In genomic region chr14:62873820-62874219, GRCm38 (mm10) we compare ENCODE assay signal across 24 mouse cellular contexts. TPM values are rescaled to one million over a fixed set of nuclear protein-coding genes. Genes with fewer than 3 reads are reported as not detected.
DNase-seq lines count a peak whose midpoint lies in the region; ATAC-seq lines count a peak whose summit lies in the region.
"Had no signal": no experiment of that assay in that cellular context is flagged by ENCODE, and none has a peak within 500 bp of the region (broad histone marks: within the 10 kb centered on the region; RNA-seq: fewer than 3 reads in every experiment).

No protein-coding gene starts in this region.

- peak; percentile 18; the same call in 1 of the 2 replicates for ATAC-seq in forebrain, embryonic 14.5 days
- no peak for ATAC-seq in forebrain, embryonic 16.5 days
- peak; percentile 39 for ATAC-seq in midbrain, embryonic 12.5 days (ENCODE audit: low FRiP score, low read depth)
- ATAC-seq in midbrain, embryonic 16.5 days: no peak
- peak; percentile 8; the same call in 1 of the 2 replicates for ATAC-seq in hindbrain, embryonic 14.5 days (ENCODE audit: low FRiP score)
- ATAC-seq in neural tube, embryonic 15.5 days (ENCODE audit: low FRiP score): peak; percentile 53; the same call in 1 of the 2 replicates
- ATAC-seq: Patski had no signal

- no peak overlapping the region for H3K9ac ChIP-seq in forebrain, embryonic 14.5 days (ENCODE audit: low read length)
- no peak overlapping the region for H3K9ac ChIP-seq in forebrain, embryonic 16.5 days (replicated peaks; ENCODE audit: low read depth, low read length)
- H3K9ac ChIP-seq in midbrain, embryonic 12.5 days (replicated peaks): no peak overlapping the region
- H3K9ac ChIP-seq in midbrain, embryonic 16.5 days (ENCODE audit: low read depth, low read length): no peak overlapping the region
- no peak overlapping the region for H3K9ac ChIP-seq in hindbrain, embryonic 14.5 days
- no peak overlapping the region for H3K9ac ChIP-seq in neural tube, embryonic 15.5 days (replicated peaks)
- H3K9ac ChIP-seq: embryonic facial prominence, embryonic 12.5 days; kidney, embryonic 15.5 days; liver, embryonic 13.5 days; stomach, embryonic 15.5 days had no signal

- no peak for DNase-seq in forebrain, embryonic 14.5 days (ENCODE audit: low spot score)
- no peak for DNase-seq in hindbrain, embryonic 14.5 days (ENCODE audit: low spot score)
- DNase-seq in frontal cortex, postnatal 14 days (ENCODE audit: low spot score in 2 of 2): no peak
- DNase-seq: adrenal gland, postnatal 36 days; B cell, adult 2 months; cerebellum, adult 11 months; cerebellum, postnatal 10 days; kidney, adult 11 months; liver, embryonic 13.5 days; lung, adult 2 months; lung, postnatal 14 days; thymus, postnatal 36 days had no signal

- no peak overlapping the region for H3K4me3 ChIP-seq in forebrain, embryonic 14.5 days (ENCODE audit: low read depth, low read length)
- H3K4me3 ChIP-seq in forebrain, embryonic 16.5 days (replicated peaks; ENCODE audit: low read length): no peak overlapping the region
- no peak overlapping the region for H3K4me3 ChIP-seq in midbrain, embryonic 12.5 days
- no peak overlapping the region for H3K4me3 ChIP-seq in midbrain, embryonic 16.5 days (ENCODE audit: low read depth, low read length)
- no peak overlapping the region for H3K4me3 ChIP-seq in hindbrain, embryonic 14.5 days (replicated peaks; ENCODE audit: low read length)
- no peak overlapping the region for H3K4me3 ChIP-seq in neural tube, embryonic 15.5 days (replicated peaks)
- H3K4me3 ChIP-seq: embryonic facial prominence, embryonic 12.5 days; kidney, embryonic 15.5 days; left cerebral cortex, adult 2 months; liver, embryonic 13.5 days; stomach, embryonic 15.5 days had no signal

- H3K9me3 ChIP-seq in forebrain, embryonic 14.5 days (replicated peaks; ENCODE audit: control insufficient read depth, low read length): no peaks in the 10 kb centered on the region; the same call in 1 of the 2 replicates
- H3K9me3 ChIP-seq in forebrain, embryonic 16.5 days (ENCODE audit: control insufficient read depth, low read length): peaks cover 6% of the 10 kb centered on the region; the same call in 1 of the 2 replicates
- peaks cover 8% of the 10 kb centered on the region for H3K9me3 ChIP-seq in midbrain, embryonic 12.5 days
- H3K9me3 ChIP-seq in midbrain, embryonic 16.5 days (replicated peaks; ENCODE audit: control insufficient read depth, low read length, poor library complexity, severe bottlenecking): peaks cover 4% of the 10 kb centered on the region; the same call in 1 of the 2 replicates
- peaks cover 5% of the 10 kb centered on the region; the same call in 1 of the 2 replicates for H3K9me3 ChIP-seq in hindbrain, embryonic 14.5 days (ENCODE audit: control insufficient read depth, low read length)
- H3K9me3 ChIP-seq in neural tube, embryonic 15.5 days (replicated peaks): peaks cover 3% of the 10 kb centered on the region; the same call in 1 of the 2 replicates
- H3K9me3 ChIP-seq: G1E; liver, embryonic 13.5 days; stomach, embryonic 15.5 days had no signal

- peaks cover 6% of the 10 kb centered on the region; the same call in 1 of the 2 replicates for H3K4me1 ChIP-seq in forebrain, embryonic 14.5 days (ENCODE audit: control insufficient read depth, insufficient read depth, low read length)
- H3K4me1 ChIP-seq in forebrain, embryonic 16.5 days (replicated peaks; ENCODE audit: control insufficient read depth, insufficient read depth, low read length): peaks cover 7% of the 10 kb centered on the region; the same call in 1 of the 2 replicates
- H3K4me1 ChIP-seq in midbrain, embryonic 12.5 days: peaks cover 23% of the 10 kb centered on the region
- peaks cover 8% of the 10 kb centered on the region; the same call in 1 of the 2 replicates for H3K4me1 ChIP-seq in midbrain, embryonic 16.5 days (ENCODE audit: control insufficient read depth, insufficient read depth, low read length)
- H3K4me1 ChIP-seq in hindbrain, embryonic 14.5 days (replicated peaks; ENCODE audit: control insufficient read depth, insufficient read depth, low read length): peaks cover 15% of the 10 kb centered on the region
- peaks cover 10% of the 10 kb centered on the region for H3K4me1 ChIP-seq in neural tube, embryonic 15.5 days

- no peaks in the 10 kb centered on the region for H3K27me3 ChIP-seq in forebrain, embryonic 14.5 days (replicated peaks; ENCODE audit: control insufficient read depth, insufficient read depth, low read length)
- no peaks in the 10 kb centered on the region for H3K27me3 ChIP-seq in forebrain, embryonic 16.5 days (replicated peaks; ENCODE audit: control insufficient read depth, insufficient read depth, low read length)
- no peaks in the 10 kb centered on the region for H3K27me3 ChIP-seq in midbrain, embryonic 12.5 days
- no peaks in the 10 kb centered on the region for H3K27me3 ChIP-seq in midbrain, embryonic 16.5 days (ENCODE audit: control insufficient read depth, insufficient read depth, low read depth, low read length)
- no peaks in the 10 kb centered on the region for H3K27me3 ChIP-seq in hindbrain, embryonic 14.5 days (ENCODE audit: control insufficient read depth, insufficient read depth, low read length)
- H3K27me3 ChIP-seq in neural tube, embryonic 15.5 days (replicated peaks): no peaks in the 10 kb centered on the region
- H3K27me3 ChIP-seq: CH12.LX; embryonic facial prominence, embryonic 12.5 days; kidney, embryonic 15.5 days; liver, embryonic 13.5 days; Patski; stomach, embryonic 15.5 days had no signal

- H3K4me2 ChIP-seq in forebrain, embryonic 14.5 days (ENCODE audit: low read length): no peak overlapping the region; the same call in 1 of the 2 replicates
- no peak overlapping the region for H3K4me2 ChIP-seq in forebrain, embryonic 16.5 days (ENCODE audit: low read length)
- H3K4me2 ChIP-seq in midbrain, embryonic 12.5 days (replicated peaks): no peak overlapping the region
- no peak overlapping the region for H3K4me2 ChIP-seq in midbrain, embryonic 16.5 days (ENCODE audit: low read length)
- no peak overlapping the region for H3K4me2 ChIP-seq in hindbrain, embryonic 14.5 days (replicated peaks)
- H3K4me2 ChIP-seq in neural tube, embryonic 15.5 days: no peak overlapping the region
- H3K4me2 ChIP-seq: embryonic facial prominence, embryonic 12.5 days; heart, embryonic 11.5 days; kidney, embryonic 15.5 days; liver, embryonic 13.5 days; stomach, embryonic 15.5 days had no signal

- 8% methylated on average over 4 of the region's 4 CpGs for WGBS in forebrain, embryonic 14.5 days
- 8% methylated on average over 4 of the region's 4 CpGs for WGBS in forebrain, embryonic 16.5 days
- WGBS in midbrain, embryonic 12.5 days: 31% methylated on average over 4 of the region's 4 CpGs
- WGBS in midbrain, embryonic 16.5 days: 16% methylated on average over 4 of the region's 4 CpGs
- 33% methylated on average over 4 of the region's 4 CpGs for WGBS in hindbrain, embryonic 14.5 days
- 22% methylated on average over 4 of the region's 4 CpGs for WGBS in neural tube, embryonic 15.5 days

- H3K36me3 ChIP-seq in forebrain, embryonic 14.5 days (ENCODE audit: control insufficient read depth, insufficient read depth, low read length): no peaks in the 10 kb centered on the region
- H3K36me3 ChIP-seq in forebrain, embryonic 16.5 days (ENCODE audit: control insufficient read depth, insufficient read depth): no peaks in the 10 kb centered on the region
- 0 out of 2 replicates have a peak, but pooled peaks cover 5% of the 10 kb centered on the region for H3K36me3 ChIP-seq in midbrain, embryonic 12.5 days
- no peaks in the 10 kb centered on the region for H3K36me3 ChIP-seq in midbrain, embryonic 16.5 days (ENCODE audit: control insufficient read depth, insufficient read depth, low read length)
- H3K36me3 ChIP-seq in hindbrain, embryonic 14.5 days (replicated peaks; ENCODE audit: control insufficient read depth, insufficient read depth): no peaks in the 10 kb centered on the region
- H3K36me3 ChIP-seq in neural tube, embryonic 15.5 days: no peaks in the 10 kb centered on the region
- H3K36me3 ChIP-seq: embryonic facial prominence, embryonic 12.5 days; G1E; liver, embryonic 13.5 days; stomach, embryonic 15.5 days had no signal

- H3K27ac ChIP-seq in forebrain, embryonic 14.5 days (ENCODE audit: low read depth, low read length): no peak overlapping the region
- H3K27ac ChIP-seq in forebrain, embryonic 16.5 days (ENCODE audit: low read length): no peak overlapping the region
- H3K27ac ChIP-seq in midbrain, embryonic 12.5 days (replicated peaks): peak overlapping the region; percentile 64
- no peak overlapping the region for H3K27ac ChIP-seq in midbrain, embryonic 16.5 days (ENCODE audit: low read length)
- H3K27ac ChIP-seq in hindbrain, embryonic 14.5 days: peak overlapping the region; percentile 49; the same call in 1 of the 2 replicates
- H3K27ac ChIP-seq in neural tube, embryonic 15.5 days (replicated peaks): no peak overlapping the region
- H3K27ac ChIP-seq: embryonic facial prominence, embryonic 12.5 days; kidney, embryonic 15.5 days; left cerebral cortex, adult 2 months; liver, embryonic 13.5 days; stomach, embryonic 15.5 days had no signal

RNA-seq across cellular contexts. Expression of gene Wdfy2, which starts 36.3 kb away (rescaled TPM):
- polyA plus RNA-seq in forebrain, embryonic 14.5 days (2014; fragmentation: Nextera tagmentation; extraction: Ambion mirVana): 9.2 and 10.0 TPM in 2 replicates
- polyA plus RNA-seq in forebrain, embryonic 16.5 days (2015; fragmentation: Nextera tagmentation; extraction: Ambion mirVana): 8.9 and 11.0 TPM in 2 replicates
- 15.6 and 16.2 TPM in 2 replicates for polyA plus RNA-seq in midbrain, embryonic 12.5 days (2016; fragmentation: Nextera tagmentation; extraction: Ambion mirVana)
- 8.4 and 8.8 TPM in 2 replicates for polyA plus RNA-seq in midbrain, embryonic 16.5 days (2015; fragmentation: Nextera tagmentation; extraction: Ambion mirVana)
- polyA plus RNA-seq in hindbrain, embryonic 14.5 days (2014; fragmentation: Nextera tagmentation; extraction: Ambion mirVana): 11.0 and 12.0 TPM in 2 replicates
- polyA plus RNA-seq in neural tube, embryonic 15.5 days (2015; fragmentation: Nextera tagmentation; extraction: Ambion mirVana): 7.0 and 7.4 TPM in 2 replicates

Comparison
In these comparisons a context has a peak if more than half of its experiments do, and no peak if none do; other contexts are left out.
1. ATAC-seq: peak in forebrain, embryonic 14.5 days (single experiment), midbrain, embryonic 12.5 days (single experiment), hindbrain, embryonic 14.5 days (single experiment) and neural tube, embryonic 15.5 days (single experiment); none in forebrain, embryonic 16.5 days (single experiment) and midbrain, embryonic 16.5 days (single experiment).
2. H3K27ac ChIP-seq: peak in midbrain, embryonic 12.5 days (single experiment) and hindbrain, embryonic 14.5 days (single experiment); none in forebrain, embryonic 14.5 days (single experiment), forebrain, embryonic 16.5 days (single experiment), midbrain, embryonic 16.5 days (single experiment) and neural tube, embryonic 15.5 days (single experiment).